Mouse (Mus musculus) cortical plate, adult 2 months (tissue): Measurements from ENCODE around the gene Gna11.

Experiments used
- CTCF ChIP-seq: fragments of 200-500 bp; IDR thresholded peaks from 2 replicates; pipeline ENCODE4 v1.5.1; 2011; ENCODE audit warnings: mild to moderate bottlenecking, control low read depth, low read length; ENCODE audit not compliant: insufficient read depth; ENCODE audit errors: extremely low read depth
- POLR2A ChIP-seq: fragments of 200-500 bp; IDR thresholded peaks from 2 replicates; pipeline ENCODE4 v1.6.1; 2011; ENCODE audit warnings: mild to moderate bottlenecking, low read length, control low read depth; ENCODE audit not compliant: insufficient read depth; ENCODE audit errors: extremely low read depth

GRCm38 (mm10) chr10:81563481-81563880 is 18.5 kb upstream of the Gna11 start:
- TF ChIP-seq POLR2A (no peak), CTCF (no peak)
